Mouse (Mus musculus): Measurements from ENCODE around the gene Abcb6.

Abcb6 gene

DNA sequence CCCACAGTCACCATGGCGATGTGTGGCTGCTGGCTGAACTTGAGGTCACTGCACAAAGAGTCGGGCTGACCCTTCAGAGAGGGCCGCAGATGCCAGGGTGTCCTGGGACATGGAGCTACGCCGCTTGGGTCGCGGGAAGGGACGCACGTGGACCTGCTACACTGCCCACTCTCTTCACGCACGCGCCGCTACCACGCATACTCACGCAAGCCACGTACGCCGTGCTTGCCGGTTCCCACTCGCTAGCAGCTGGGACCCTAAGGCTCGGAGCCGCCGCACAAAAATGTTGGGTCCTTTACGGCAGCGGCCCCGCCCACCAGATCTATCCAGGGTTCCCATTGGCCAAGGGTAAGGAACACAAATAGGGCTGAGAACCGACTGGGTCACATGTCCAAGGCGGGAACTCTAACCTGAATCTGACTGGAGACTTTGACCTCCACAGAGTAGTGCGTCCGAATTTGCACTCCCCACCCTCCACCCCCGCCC is at the start of gene Abcb6:
Abcb6 (minus strand) TSS at position 288 of the 486 bp plus-strand sequence.
- peak; percentile 99 for DNase-seq

DNA sequence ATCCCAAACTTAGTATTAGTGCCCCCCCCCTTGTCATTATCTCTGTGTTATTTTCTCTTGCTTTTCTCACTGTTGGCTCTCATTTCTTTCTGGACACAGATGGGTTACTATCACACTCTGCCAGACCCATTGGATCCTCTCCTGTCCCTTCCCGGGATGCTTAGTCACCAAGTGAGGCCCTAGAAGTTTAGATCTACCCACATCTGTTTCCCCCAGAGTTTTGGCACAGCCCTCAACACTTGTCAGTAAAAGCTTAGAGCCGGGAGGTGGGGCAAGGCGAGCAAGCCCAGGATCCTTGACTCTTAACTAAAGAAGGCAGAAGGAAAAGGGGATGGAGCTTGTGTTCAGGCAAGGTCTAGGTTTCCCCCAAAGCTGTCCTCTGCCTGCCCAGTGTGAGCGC is 49.0 kb upstream of the Abcb6 start:
- no peak for DNase-seq

DNA sequence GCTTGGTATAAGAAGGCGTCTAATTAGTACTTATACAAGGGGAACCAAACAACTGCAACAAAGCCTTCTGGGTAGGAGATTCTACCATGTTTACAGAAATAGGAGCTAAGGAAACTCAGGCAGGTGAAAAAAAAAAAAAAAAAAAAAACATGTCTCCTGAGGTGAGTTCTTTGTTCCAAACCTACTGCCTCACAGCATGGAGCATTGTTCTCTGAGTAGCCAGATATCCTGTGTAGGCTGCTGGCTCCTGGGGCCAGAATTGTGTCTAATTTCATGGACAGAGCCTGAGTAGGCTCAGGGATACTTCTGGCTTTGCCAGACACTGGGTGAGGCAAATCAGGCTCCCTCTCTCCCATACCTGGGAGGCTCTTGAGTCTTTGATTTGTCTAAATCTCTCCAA is 47.5 kb upstream of the Abcb6 start:
- no peak for DNase-seq

DNA sequence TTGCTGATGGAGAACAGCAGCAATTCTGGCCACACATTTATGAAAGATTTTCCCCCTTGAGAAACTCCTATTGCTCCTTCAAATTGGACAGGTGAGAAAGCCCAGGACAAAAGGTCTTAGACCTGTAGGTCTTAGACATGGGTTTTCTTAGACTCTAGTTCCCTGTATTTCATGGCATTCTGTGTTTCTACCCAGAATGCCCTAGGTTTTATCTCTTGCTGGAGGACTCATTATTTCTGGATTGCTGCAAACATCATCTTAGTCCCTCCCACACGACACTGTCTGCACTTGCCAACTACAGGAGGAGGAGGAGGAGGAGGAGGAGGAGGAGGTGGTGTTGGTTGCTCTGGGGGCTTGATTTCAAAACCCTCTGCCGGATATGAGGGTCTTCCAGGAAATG is 45.9 kb upstream of the Abcb6 start:
- no peak for DNase-seq

DNA sequence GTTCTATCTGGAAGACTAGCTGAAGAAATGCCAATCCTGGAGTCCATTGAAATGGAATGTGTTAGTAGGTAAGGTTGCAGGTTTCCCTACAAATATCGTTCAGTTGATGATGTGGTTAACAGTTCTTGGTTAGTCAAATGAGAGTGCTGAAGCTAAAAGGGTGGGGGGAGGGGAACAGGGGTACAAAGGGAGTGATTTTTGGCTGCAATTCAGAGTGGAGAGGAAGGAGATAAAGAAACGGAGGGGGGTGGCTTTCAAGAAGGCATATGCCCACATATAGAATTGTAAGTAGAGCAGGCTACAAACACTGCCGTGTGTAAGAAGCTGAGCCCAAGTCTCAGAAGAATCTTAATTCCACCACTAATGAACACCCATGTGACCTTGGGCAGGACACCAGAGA is 45.3 kb upstream of the Abcb6 start:
- DNase-seq, result no peak

DNA sequence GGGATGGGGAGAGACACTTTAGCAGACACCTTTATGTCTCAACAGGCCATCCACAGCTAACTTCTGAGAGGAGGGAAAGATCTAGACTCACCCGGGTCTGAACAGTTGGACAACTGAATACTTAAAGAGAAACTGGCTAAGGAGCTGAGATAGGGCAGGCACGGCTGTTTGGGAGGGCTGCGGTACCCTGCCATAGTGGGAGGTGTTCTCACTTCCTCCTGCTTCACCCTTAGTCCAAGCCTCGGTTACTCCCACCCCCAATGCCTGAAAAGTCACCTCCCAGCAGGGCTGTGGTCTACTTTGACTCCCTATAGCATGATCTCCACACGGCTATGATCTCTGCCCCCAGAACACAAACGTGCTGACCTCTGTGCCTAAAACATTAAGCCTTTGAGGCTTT is 43.3 kb upstream of the Abcb6 start:
- DNase-seq, result no peak

DNA sequence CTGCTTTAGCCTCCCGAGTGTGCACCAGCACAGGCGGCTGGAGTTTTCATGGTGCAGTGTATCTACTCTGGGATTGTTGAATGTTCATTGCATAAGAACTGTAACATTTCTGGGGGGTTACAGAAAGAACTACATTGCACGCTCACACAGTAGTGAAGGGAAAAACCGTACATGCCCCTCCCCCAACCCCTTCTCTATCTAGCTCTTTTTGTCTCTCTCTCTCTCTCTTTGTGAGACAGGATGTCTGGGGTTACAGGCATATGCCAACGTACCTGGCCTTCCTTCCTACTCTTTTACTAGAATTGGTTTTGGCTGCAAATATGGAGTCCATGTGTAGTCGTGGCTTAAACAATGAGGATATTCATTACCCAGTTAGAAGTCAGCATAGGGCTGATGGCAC is 42.7 kb upstream of the Abcb6 start:
- no peak for DNase-seq

DNA sequence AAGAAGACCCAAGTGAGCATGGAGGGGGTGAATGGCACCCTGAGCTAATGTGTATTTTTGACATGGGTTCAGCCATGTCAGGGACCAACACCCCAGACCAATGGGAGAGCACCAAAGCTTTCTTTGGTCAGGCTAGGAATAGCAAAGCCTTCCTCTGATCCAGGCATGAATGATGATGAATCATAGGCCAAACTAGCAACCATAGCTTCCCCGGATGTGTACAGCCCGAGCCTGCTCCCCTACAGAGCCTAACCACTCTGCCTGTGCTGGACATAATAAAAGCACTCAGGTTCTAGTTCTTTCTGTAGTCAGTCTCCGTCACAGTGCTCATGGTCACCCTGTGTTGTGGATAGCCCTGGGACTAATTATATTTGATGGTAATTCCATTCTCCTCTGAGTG is 41.3 kb upstream of the Abcb6 start:
- DNase-seq, result no peak

DNA sequence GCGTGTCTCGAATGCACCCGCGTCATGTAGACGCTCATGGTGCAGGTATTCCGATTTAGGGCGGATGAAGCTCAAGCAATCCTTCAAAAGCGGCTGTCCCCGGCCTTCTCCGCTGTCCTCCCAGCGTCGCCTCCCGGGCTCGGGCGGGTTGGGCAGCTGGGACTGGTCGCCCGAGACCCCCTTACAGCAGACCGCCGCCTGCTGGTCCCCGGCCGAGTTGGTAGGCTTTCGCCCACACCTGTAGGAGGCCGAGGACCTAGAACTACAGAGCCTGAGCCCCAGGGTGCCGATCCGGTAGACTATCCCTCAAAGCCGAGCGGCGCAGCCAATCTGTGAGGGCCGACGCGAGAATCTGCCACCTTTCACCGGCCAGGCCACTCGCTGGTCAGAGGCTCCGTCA is 39.3 kb upstream of the Abcb6 start, which contains the start of gene Tuba4a:
Tuba4a (minus strand) TSS at position 335 of the 400 bp plus-strand sequence.
- no peak for DNase-seq

DNA sequence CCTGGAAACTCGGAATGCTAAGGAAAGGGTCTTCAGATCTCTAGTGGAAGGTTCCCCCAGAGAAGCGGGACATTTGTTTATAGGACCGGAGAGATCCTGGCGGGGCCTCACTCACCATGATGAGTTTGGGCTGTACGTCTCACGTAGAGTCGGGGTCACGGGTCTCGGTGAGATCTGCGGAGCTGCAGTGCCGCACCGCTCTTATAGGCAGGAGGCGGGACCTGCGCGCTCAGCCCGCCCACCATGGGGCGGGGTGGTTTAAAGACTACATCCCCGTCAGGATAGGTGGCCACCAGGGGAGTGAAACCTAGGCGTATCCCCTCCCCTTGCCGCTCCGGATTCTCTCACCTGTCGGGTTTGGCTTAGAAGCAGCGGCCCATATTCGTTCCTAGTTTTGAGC is 38.9 kb upstream of the Abcb6 start:
- DNase-seq, result peak; percentile 99

DNA sequence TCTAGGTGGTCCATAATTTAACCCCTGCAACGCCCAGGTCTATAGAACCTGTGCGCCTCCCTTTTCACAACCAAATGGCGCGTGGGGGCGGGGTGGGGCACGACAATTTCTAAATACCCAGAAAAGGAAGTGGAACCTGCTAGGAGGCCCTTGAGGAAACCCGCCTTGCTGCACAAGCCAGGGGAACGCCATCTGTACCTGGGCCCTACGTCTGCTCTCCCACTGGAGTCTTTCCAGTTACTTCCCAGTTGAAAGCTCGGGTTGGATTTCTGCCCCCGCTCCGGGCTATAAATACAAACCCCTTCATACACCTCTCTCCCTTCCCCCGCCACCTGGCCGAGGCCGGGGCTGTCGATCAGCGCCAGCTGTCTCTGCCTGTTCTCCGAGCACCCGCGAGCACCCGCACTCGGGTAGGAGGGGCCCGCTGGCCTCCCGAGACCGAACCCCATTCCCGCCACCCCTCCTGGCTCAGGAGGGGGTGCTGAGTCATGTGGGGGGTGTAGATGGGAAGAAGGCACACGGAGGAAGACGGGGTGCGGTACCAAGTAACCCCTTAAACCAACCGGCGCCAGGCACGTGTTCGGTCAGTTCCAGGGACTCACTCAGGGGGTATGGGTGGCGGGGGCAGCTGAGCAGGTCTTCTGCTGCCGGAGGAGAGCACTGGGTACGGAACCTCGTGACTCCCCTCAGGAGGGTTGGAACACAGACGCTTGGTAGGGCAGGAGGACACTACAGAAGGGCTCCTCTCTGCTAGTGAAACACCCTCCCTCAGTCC is 38.2 kb upstream of the Abcb6 start:
- DNase-seq, result peak; percentile 98

DNA sequence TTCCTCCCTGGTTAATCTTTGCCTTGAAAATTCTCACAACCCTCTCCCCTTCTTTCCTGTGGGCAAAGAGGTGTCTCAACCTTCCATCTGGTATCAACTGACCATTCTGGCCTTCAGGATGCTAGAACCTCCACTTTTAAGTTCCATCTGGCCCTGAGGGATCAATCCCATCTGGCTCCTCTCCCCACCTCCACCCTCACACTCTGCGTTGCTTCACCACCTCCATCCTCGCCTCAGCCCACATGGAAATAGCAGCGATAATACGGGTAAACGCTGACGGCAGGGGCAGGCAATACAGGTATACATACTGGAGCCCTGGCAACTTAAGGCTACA is 37.7 kb upstream of the Abcb6 start:
- DNase-seq, result no peak

DNA sequence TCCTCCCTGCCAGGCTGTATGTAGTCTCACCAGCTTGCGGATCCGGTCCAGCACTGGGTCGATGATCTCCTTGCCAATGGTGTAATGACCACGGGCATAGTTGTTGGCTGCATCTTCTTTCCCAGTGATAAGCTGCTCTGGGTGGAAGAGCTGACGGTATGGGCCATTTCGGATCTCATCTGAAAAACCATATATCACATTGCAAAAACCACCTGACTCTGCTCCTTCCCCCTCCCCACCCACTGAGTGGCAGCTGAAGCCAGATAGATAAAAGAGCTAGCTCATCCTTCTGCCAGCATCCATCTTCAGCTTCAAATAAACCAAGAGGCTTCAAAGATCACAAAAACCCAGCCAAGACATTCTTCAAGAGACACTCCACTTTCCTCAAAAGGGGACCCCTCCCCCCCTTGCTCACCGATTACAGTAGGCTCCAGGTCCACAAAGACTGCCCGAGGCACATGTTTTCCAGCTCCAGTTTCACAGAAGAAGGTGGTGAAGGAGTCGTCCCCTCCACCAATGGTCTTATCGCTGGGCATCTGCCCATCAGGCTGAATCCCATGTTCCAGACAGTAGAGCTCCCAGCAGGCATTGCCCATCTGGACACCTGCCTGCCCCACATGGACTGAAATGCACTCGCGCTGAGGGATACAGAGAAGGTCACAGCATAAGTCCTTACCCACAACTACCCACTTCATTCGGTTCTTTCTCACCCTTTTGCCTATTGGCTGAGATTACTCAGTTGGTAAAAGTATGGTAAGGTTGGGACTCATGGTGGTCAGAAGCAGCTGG is 36.8 kb upstream of the Abcb6 start:
- peak; percentile 98 for DNase-seq

DNA sequence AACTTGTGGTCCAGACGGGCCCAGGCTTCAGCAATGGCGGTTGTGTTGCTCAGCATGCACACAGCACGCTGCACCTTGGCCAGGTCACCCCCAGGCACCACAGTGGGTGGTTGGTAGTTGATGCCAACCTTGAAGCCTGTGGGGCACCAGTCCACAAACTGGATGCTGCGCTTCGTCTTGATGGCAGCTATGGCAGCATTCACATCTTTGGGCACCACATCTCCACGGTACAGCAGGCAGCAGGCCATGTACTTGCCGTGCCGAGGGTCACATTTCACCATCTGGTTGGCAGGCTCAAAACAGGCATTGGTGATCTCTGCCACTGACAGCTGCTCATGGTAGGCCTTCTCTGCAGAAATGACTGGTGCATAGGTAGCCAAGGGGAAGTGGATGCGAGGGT is 35.6 kb upstream of the Abcb6 start:
- peak; percentile 92 for DNase-seq

DNA sequence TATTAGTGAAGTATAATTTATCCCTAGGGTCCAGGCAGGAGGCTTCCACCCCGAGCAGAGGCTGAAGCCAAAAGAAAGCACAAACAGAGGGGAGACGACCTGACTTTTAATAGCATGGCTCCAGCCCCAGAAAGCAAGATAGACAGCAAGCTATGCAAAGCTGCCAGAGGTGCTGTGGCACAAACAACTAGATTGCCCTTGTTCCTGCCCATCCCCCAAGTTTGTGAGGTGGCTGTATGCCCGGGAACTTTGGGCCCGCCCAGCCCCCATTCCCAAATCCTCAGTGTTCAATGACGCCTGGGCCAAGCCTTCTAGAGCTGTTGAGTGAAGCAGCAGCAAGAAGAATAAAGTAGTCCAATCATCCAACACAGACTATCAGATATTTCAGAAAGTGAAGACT is 34.7 kb upstream of the Abcb6 start:
- peak; percentile 96 for DNase-seq

DNA sequence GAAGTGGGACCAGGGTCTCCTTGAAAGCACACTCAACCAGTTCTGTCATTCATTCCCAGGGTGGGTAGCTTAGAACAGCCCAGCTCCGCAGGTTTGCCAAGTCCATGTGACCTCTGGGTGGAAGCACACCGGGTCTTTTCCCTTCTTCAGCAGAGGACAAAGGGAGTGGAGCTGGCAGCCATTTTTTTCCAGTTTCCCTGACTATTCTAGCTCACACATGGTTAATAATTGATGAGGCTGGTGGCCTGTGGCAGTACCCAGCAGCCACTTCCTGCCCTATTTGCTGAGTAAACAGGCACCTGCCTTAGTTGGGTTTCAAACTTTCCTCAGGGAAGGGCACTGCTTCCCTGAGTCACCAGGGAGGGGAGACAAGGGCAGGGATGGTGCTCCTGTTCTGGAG is 34.2 kb upstream of the Abcb6 start:
- DNase-seq, result peak; percentile 93

DNA sequence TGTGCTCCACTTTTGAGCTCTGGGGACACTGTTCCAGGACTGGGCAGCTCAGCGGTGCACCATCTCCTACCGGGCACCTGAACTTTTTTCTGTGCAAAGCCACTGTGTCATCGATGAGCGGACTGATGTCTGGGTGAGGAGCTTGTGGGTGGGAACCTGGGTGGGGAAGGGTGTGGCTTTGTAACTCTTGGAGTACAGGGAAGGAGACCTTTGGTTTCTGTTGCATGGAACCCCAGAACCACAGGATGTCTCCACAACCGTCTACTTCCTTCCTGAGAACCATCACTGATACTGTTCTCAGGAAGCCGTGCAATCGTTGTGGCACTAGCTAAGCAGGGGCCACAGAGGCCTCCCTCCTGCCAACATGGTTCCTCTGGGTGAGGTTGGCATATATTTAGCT is 32.9 kb upstream of the Abcb6 start:
- peak; percentile 91 for DNase-seq

DNA sequence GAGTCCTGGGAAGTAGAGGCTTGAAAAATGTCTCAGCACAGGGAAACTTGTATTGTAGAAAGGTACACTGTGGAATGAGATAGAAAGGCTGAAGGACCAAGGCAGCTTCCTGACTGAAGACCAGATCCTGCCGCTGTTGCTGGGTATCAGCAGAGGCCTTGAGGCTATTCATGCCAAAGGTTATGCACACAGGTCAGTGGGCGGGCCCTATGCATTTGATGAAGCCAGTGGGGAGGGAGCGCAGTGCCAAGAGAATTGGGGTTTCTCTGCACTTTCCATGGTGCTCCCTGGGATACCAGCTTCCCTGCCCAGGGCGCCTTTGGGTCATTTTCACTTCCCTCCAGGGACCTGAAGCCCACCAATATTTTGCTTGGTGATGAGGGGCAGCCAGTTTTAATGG is 32.4 kb upstream of the Abcb6 start:
- DNase-seq, result no peak

DNA sequence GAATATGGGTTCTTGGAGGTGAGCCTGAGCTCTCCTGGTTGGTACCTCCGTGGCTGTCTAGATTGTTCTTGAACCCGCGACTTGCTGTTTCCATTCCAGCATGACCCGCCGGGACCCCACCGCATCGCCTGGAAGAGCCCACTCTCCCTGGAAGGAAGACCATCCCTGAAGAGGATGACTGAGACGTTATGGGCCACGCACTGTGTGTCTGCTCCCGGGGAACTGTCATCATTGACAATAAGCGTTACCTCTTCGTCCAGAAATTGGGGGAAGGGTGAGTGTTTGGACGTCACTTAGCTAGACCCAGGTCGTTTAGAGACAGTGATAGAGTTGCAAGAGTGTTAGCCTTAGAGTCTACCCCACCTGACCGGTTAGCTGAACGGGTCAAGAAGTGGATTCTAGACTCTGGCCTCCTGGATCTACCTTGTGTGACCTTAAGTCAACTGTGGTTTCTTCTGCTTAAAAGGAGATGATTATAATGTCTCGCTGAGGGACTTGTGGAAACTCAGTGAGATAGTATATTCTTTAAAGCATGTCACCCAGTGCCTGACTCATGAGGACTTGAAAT is 31.0 kb upstream of the Abcb6 start:
- no peak for DNase-seq

DNA sequence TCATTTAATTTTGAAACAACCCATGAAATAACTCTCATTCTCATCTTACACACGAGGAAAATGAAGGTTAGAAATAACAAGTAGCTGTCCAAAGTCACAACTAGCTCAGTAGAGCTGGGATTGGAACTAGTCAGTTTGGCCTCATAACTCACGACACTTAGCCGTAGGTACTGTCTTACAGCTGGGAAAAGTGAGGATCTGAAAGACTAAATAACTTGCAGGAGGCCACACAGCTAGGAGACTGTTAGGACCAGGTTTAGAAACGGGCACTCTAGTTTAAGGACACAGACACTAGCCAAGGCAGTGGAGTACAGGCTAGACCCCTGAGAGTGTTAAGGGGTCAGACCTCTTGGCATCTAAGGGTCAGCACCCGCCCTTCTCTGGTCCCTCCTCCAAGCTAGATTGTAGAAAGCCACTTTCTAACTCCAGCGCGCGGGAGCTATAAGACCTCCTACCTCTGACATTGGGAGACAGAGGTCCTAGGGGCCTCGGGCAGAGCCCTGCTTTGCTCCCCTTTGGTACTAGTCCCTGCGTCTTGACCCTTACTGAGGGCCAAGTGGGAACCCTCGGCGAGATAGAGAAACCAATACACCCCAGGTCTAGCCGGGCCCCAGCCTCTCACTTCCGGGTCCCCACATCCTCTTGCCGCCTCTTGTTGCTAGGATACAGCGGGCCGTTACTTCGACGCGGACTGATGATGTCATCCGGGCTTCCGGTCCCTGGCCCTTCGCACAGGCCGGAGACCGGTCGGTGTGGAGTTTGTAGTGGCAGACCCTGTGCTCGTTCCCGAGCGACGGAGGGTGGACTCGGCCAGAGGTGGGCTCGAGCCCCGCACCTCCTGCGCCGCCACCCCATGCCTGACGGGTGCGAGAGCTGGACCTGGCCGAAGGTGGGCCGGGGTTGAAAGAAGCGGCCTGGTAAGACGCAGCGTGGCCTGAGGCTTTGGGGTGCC is 30.2 kb upstream of the Abcb6 start, which contains the start of the genes Glb1l and Stk16:
Glb1l (minus strand) TSS at position 678 of the 952 bp plus-strand sequence.
Stk16 (plus strand) TSS at position 703 of the 952 bp plus-strand sequence.
- DNase-seq, result peak; percentile 100

DNA sequence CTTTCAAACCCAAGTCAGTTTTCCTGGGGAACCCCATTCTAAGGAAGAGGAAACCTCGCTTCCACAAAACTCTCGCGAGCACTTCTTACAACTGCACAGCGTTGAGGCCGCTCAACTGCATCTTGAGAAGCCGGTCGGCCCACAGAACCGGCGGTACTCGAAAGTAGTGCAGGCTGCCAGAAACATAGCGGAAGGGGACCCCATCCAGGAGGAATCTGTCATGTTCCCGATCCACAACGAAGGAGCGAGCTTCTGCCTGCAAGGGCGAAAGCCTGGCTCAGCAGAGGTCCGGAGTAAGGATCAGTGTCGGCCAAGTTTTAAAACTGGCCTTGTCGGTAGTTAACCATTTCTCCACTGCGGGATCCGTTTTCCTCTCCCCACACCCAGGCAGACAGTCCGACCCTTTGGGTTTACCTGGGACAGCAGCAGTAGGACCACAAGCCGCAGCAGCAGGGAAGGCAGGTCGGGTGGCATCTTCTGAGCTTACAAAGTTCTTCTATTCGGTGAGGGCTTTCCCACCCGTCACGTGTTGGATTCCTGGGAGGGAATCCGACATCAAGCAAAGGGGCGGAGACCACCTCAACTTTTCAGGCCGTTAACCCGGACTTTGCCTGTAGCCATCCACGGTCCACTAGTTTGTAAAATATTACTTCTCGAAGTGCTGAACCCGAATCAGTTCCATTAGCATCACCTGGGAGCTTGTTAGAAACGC is 28.9 kb upstream of the Abcb6 start:
- peak; percentile 96 for DNase-seq

DNA sequence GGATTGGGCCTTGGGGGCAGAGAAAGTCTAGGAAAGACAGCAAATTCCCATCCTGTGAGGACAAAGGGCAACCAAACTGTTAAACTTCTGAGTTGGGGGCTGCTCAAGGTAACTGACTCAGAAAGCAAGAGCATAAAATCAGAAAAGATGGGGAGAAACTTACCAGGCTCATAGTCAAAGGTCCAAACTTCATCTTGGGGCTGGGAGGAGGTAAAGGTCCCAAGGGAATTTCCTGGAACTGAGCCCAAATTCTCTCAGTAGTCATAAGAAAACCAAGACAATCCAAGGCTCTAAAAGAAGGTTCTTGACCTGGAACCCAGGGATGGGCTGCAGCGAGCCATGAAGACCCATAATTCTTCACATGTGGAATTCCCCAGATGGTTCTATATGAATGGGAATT is 21.0 kb upstream of the Abcb6 start:
- DNase-seq, result no peak
